Mouse (Mus musculus) limb, embryonic 15.5 days (tissue): ENCODE results near the gene Copz2. TPM values are rescaled to one million over a fixed set of nuclear protein-coding genes. Genes with fewer than 3 reads are reported as not detected.

Source experiments
- ATAC-seq: fragments of 200-750 bp; cut with Nextera tagmentation; 2 replicates; pipeline ENCODE4 v1.8.0; 2017; ENCODE audit warnings: low read depth, moderate TSS enrichment; ENCODE audit not compliant: insufficient number of reproducible peaks, low FRiP score, low TSS enrichment
- H3K27ac ChIP-seq: fragments of 300-500 bp; sonication (generic); 2 replicates; pipeline ENCODE4 v1.5.1; 2015; ENCODE audit warnings: moderate library complexity, mild to moderate bottlenecking, inconsistent platforms
- H3K27me3 ChIP-seq: fragments of 300-500 bp; sonication (generic); 2 replicates; pipeline ENCODE4 v1.6.1; 2015; ENCODE audit warnings: inconsistent platforms
- H3K36me3 ChIP-seq: fragments of 300-500 bp; sonication (generic); 2 replicates; pipeline ENCODE4 v1.6.1; 2015; ENCODE audit warnings: inconsistent platforms
- H3K4me1 ChIP-seq: fragments of 300-500 bp; sonication (generic); 2 replicates; pipeline ENCODE4 v1.6.1; 2015; ENCODE audit warnings: inconsistent platforms
- H3K4me2 ChIP-seq: fragments of 300-500 bp; sonication (generic); 2 replicates; pipeline ENCODE4 v1.6.1; 2015; ENCODE audit warnings: mild to moderate bottlenecking, inconsistent platforms
- H3K4me3 ChIP-seq: fragments of 300-500 bp; sonication (generic); 2 replicates; pipeline ENCODE4 v1.5.1; 2015; ENCODE audit warnings: mild to moderate bottlenecking, inconsistent platforms
- H3K9ac ChIP-seq: fragments of 300-500 bp; sonication (generic); 2 replicates; pipeline ENCODE4 v1.6.1; 2015; ENCODE audit warnings: inconsistent platforms
- H3K9me3 ChIP-seq: fragments of 300-500 bp; sonication (generic); 2 replicates; pipeline ENCODE4 v1.6.1; 2016; ENCODE audit warnings: inconsistent platforms
- WGBS: fragments of 180-500 bp; shearing (Covaris S2); methylation state at CpG from one replicate; pipeline ENCODE4 v1.1.7; 2015; 5-methylcytosine and 5-hydroxymethylcytosine counted together
- polyA plus RNA-seq: library from polyadenylated mRNA; unstranded; fragments of >200 nt; fragmentation: Nextera tagmentation; extraction: Ambion mirVana; gene quantifications from 2 replicates; pipeline ENCODE4 v1.2.1, GENCODE M21; 2015

Copz2 gene
- polyA plus RNA-seq, 1 experiment from 2014 or later: 213 TPM

- peaks cover 27% of the 10 kb centered on the region for H3K36me3 ChIP-seq
- peak within 1 kb of the TSS; percentile 78 for H3K4me3 ChIP-seq
These were observed 19.7 kb upstream of the Copz2 start, which contains the start of gene Nfe2l1 for GRCm38 (mm10) chr11:96829813-96830538. TSS of gene Nfe2l1 (minus strand) at chr11:96829968.

GRCm38 (mm10) chr11:96830539-96831216, 19.0 kb upstream of the Copz2 start:
- Histone ChIP-seq H3K4me1 (peaks cover 31% of the 10 kb centered on the region), H3K9me3 (no peaks in the 10 kb centered on the region), H3K9ac (peak overlapping the region; percentile 54), H3K27ac (peak overlapping the region; percentile 97), H3K4me2 (peak overlapping the region; percentile 56), H3K36me3 (peaks cover 22% of the 10 kb centered on the region), H3K27me3 (no peaks in the 10 kb centered on the region), H3K4me3 (peak overlapping the region; percentile 78)
- whole genome bisulfite sequencing: 22% methylated on average over 13 of the region's 13 CpGs
- ATAC-seq: no peak

More at GRCm38 (mm10) chr11:96829813-96830538, 19.7 kb upstream of the Copz2 start, which contains the start of gene Nfe2l1:
- peak; percentile 99 for ATAC-seq
- H3K4me1 ChIP-seq: peaks cover 38% of the 10 kb centered on the region
- H3K27me3 ChIP-seq: no peaks in the 10 kb centered on the region
- WGBS: under 1% methylated on average over 51 of the region's 51 CpGs
- H3K27ac ChIP-seq: peak within 1 kb of the TSS; percentile 98
- no peaks in the 10 kb centered on the region for H3K9me3 ChIP-seq
- peak within 1 kb of the TSS; percentile 56 for H3K4me2 ChIP-seq
- peak within 1 kb of the TSS; percentile 81 for H3K9ac ChIP-seq

- no peak overlapping the region for H3K27ac ChIP-seq
- 64% methylated on average over 4 of the region's 4 CpGs for WGBS
- H3K9ac ChIP-seq: no peak overlapping the region
- no peaks in the 10 kb centered on the region for H3K9me3 ChIP-seq
- H3K36me3 ChIP-seq: peaks cover 16% of the 10 kb centered on the region
- H3K4me1 ChIP-seq: peaks cover 22% of the 10 kb centered on the region
- H3K4me2 ChIP-seq: no peak overlapping the region
- ATAC-seq: no peak
- H3K27me3 ChIP-seq: no peaks in the 10 kb centered on the region
- no peak overlapping the region for H3K4me3 ChIP-seq
These were observed 18.2 kb upstream of the Copz2 start for GRCm38 (mm10) chr11:96831516-96831915.

GRCm38 (mm10) chr11:96832541-96832940, 17.1 kb upstream of the Copz2 start:
- Histone ChIP-seq H3K4me3 (no peak overlapping the region), H3K27me3 (no peaks in the 10 kb centered on the region)
- 89% methylated on average over 3 of the region's 3 CpGs for WGBS

DNA sequence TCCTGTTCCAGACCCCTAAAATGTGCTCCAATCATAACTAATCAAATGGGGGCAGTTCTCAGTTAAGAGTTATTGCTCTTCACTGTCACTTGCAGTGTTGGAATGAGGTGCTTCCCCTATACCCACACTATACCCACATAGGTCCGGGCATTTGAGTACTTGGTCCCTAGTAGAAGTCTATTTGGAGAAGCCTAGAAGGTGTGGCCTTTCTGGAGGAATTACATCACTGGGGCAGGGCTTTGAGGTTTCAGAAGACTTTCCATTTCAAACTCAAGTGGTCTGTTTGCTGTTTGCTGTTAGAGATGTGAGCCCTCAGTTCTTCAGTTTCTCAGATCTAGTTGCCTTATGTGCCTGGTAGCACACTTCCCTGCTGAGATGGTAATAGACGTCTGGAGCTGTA, 16.7 kb upstream of the Copz2 start:
- Histone ChIP-seq H3K9me3 (no peaks in the 10 kb centered on the region), H3K9ac (no peak overlapping the region), H3K4me3 (no peak overlapping the region), H3K4me2 (no peak overlapping the region), H3K27me3 (no peaks in the 10 kb centered on the region), H3K4me1 (peaks cover 8% of the 10 kb centered on the region), H3K36me3 (peaks cover under 1% of the 10 kb centered on the region; the same call in 1 of the 2 replicates), H3K27ac (no peak overlapping the region)
- WGBS: 60% methylated on average over 2 of the region's 2 CpGs
- ATAC-seq: no peak

More at GRCm38 (mm10) chr11:96832541-96832940, 17.1 kb upstream of the Copz2 start:
- ATAC-seq: no peak
- no peak overlapping the region for H3K9ac ChIP-seq
- no peak overlapping the region for H3K4me2 ChIP-seq
- peaks cover 12% of the 10 kb centered on the region for H3K4me1 ChIP-seq
- peaks cover 5% of the 10 kb centered on the region; the same call in 1 of the 2 replicates for H3K36me3 ChIP-seq
- no peaks in the 10 kb centered on the region for H3K9me3 ChIP-seq
- no peak overlapping the region for H3K27ac ChIP-seq

GRCm38 (mm10) chr11:96834127-96834526, 15.5 kb upstream of the Copz2 start:
- Histone ChIP-seq H3K27me3 (no peaks in the 10 kb centered on the region), H3K27ac (no peak overlapping the region), H3K9ac (no peak overlapping the region), H3K36me3 (no peaks in the 10 kb centered on the region), H3K9me3 (no peaks in the 10 kb centered on the region), H3K4me3 (no peak overlapping the region), H3K4me1 (no peaks in the 10 kb centered on the region; the same call in 1 of the 2 replicates), H3K4me2 (no peak overlapping the region)
- WGBS: 88% methylated on average over 1 of the region's 1 CpGs
- ATAC-seq: no peak

DNA sequence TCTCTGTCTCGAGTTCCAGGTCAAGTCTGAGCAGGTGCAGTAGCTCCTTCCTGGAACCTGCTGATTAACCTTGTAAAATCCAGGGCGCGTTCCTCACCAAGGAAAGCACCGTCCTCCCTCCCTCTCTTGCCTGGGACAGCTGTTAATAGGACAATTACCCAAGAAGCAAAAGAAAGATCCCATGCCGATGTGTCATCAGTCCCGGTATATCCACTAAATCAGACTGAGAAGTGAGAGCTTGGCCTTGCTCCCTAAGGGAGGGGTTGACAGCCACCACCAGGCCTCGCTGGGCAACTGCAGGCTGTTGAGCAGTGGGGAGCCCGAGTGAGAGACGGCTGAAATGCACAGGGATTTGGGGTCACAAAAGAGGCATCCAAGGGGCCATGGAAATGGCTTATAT, 12.4 kb upstream of the Copz2 start:
- WGBS: 30% methylated on average over 9 of the region's 9 CpGs
- no peaks in the 10 kb centered on the region for H3K27me3 ChIP-seq
- H3K4me2 ChIP-seq: no peak overlapping the region

GRCm38 (mm10) chr11:96838341-96838740, 11.3 kb upstream of the Copz2 start:
- ATAC-seq: no peak
- no peaks in the 10 kb centered on the region for H3K4me1 ChIP-seq
- WGBS: 54% methylated on average over 4 of the region's 4 CpGs
- H3K27ac ChIP-seq: no peak overlapping the region
- H3K4me2 ChIP-seq: no peak overlapping the region
- H3K9me3 ChIP-seq: no peaks in the 10 kb centered on the region
- H3K27me3 ChIP-seq: no peaks in the 10 kb centered on the region
- no peak overlapping the region for H3K4me3 ChIP-seq
- H3K36me3 ChIP-seq: no peaks in the 10 kb centered on the region
- no peak overlapping the region for H3K9ac ChIP-seq

More for the DNA sequence above, 12.4 kb upstream of the Copz2 start:
- no peaks in the 10 kb centered on the region for H3K4me1 ChIP-seq
- H3K4me3 ChIP-seq: no peak overlapping the region
- no peaks in the 10 kb centered on the region for H3K9me3 ChIP-seq
- no peak overlapping the region for H3K9ac ChIP-seq
- H3K36me3 ChIP-seq: no peaks in the 10 kb centered on the region
- ATAC-seq: no peak
- H3K27ac ChIP-seq: no peak overlapping the region

DNA sequence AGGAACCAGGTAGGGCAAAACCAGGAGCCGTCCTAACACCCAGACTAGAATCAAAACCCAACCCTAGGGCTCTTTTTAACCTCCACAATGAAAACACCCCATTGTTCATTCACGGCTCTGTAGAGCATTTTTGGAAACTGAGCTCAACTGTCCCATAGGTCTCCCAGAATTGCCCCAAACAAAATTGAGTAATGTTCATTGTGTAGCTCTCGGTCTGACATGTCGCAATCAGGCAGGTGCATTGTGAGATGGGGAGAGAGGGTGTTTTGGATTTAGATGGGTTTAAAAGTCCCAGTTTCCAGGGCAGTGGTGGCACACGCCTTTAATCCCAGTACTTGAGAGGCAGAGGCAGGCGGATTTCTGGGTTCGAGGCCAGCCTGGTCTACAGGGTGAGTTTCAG, 10.2 kb upstream of the Copz2 start:
- H3K4me2 ChIP-seq: no peak overlapping the region
- no peaks in the 10 kb centered on the region for H3K9me3 ChIP-seq
- no peak for ATAC-seq
- H3K9ac ChIP-seq: no peak overlapping the region
- H3K27me3 ChIP-seq: no peaks in the 10 kb centered on the region
- H3K4me1 ChIP-seq: no peaks in the 10 kb centered on the region
- no peak overlapping the region for H3K4me3 ChIP-seq
- 76% methylated on average over 7 of the region's 7 CpGs for WGBS
- H3K27ac ChIP-seq: no peak overlapping the region
- H3K36me3 ChIP-seq: no peaks in the 10 kb centered on the region

DNA sequence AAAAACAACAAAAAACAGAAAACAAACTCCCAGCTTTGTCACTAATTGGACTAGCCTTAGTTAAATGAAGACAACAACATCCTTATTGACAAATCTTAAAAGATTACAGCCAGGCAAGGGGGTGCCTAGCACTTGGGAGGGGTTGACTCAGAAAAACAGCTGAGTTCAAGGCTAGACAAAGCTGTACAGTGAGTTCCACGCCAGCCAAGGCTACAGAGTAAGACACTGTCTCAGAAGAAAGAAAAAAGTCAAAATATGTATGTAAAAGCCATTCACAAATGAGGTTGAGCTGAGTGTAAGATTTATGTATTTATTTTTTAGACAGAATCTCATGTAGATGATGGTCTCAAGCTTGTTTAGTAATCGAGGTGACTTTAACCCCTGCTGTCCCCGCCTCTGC, 9.8 kb upstream of the Copz2 start:
- Histone ChIP-seq H3K36me3 (no peaks in the 10 kb centered on the region), H3K4me1 (no peaks in the 10 kb centered on the region), H3K27me3 (no peaks in the 10 kb centered on the region), H3K4me2 (no peak overlapping the region), H3K4me3 (no peak overlapping the region), H3K9me3 (no peaks in the 10 kb centered on the region), H3K27ac (no peak overlapping the region), H3K9ac (no peak overlapping the region)
- ATAC-seq: no peak
- 70% methylated on average over 3 of the region's 3 CpGs for WGBS

DNA sequence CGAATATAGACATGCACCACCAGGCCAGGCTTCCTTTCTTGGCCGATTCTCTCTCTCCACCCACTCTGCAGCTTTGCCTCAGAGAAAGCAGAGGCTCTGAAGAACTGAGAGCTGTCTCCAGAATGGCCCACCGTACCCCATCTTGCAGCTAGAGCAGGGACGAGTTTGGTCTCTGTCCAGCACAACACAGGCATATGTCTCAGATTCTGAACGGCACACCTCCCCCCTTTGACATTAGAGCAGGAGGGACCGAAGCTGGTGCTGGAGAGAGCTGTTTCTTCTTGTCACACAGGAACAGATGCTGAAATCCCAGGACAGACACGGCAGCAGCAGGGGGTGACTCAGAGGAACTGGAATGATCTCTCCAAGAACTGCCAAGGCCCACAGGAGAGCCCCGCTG, 9.4 kb upstream of the Copz2 start:
- ATAC-seq: no peak
- Histone ChIP-seq H3K4me1 (no peaks in the 10 kb centered on the region), H3K36me3 (no peaks in the 10 kb centered on the region), H3K27ac (no peak overlapping the region), H3K27me3 (no peaks in the 10 kb centered on the region), H3K9me3 (no peaks in the 10 kb centered on the region), H3K4me2 (no peak overlapping the region), H3K4me3 (no peak overlapping the region), H3K9ac (no peak overlapping the region)
- WGBS: 39% methylated on average over 8 of the region's 8 CpGs

- Histone ChIP-seq H3K4me2 (no peak overlapping the region), H3K36me3 (no peaks in the 10 kb centered on the region), H3K9me3 (no peaks in the 10 kb centered on the region), H3K4me3 (no peak overlapping the region), H3K27me3 (no peaks in the 10 kb centered on the region), H3K27ac (no peak overlapping the region), H3K9ac (no peak overlapping the region), H3K4me1 (no peaks in the 10 kb centered on the region)
- ATAC-seq: no peak
- 58% methylated on average over 3 of the region's 3 CpGs for WGBS
These were observed 6.0 kb upstream of the Copz2 start for GRCm38 (mm10) chr11:96843627-96844026.
